Mouse (Mus musculus): ENCODE measurements around the gene Bbof1. TPM values are rescaled to one million over a fixed set of nuclear protein-coding genes. Genes with fewer than 3 reads are reported as not detected.

The Bbof1 gene
- polyA plus RNA-seq, 1 experiment = 4.3 TPM

DNA sequence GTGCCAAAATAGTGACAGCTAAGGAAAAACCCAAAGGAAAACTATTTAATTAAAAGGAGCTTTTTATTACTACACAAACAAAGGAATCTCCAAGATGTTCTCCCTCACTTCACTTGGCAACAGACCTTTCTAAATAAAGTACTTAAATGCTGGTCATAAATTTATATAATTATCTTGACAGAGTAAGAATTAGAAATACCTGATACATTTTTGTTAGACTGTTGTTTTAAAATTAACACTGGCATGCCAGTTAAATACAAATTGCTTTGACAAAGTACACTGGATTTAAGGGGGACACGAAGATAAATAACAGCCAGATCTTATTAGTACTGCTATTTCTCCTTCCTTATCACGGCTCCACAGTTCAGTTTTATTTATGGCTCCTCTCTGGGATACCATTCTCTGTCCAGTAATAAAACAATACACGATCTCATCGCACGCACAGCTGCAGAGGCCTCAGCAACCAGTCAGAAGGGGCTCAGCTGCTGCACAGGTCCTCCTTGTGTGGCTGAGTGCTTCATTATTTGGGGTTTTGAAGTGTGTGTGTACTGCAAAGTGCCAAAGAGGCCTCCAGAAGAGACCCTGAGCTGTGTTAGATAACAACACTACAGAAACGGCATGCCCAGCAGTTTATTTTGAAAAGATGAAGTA is 34.9 kb upstream of the Bbof1 start:
- TF ChIP-seq POLR2A (IDR thresholded peaks at IDR 0.05; ENCODE audit: borderline replicate concordance, insufficient read depth, low read length) (no peak), CTCF (IDR thresholded peaks at IDR 0.05; ENCODE audit: borderline replicate concordance, insufficient read depth, low read depth, low read length) (no peak)
- 88% methylated on average over 6 of the region's 6 CpGs for WGBS
- no peak overlapping the region for H3K4me3 ChIP-seq (replicated peaks; ENCODE audit: insufficient read depth, low read depth, low read length)

GRCm38 (mm10) chr12:84382369-84382768 is 26.5 kb upstream of the Bbof1 start:
- Histone ChIP-seq H3K27me3 (ENCODE audit: control insufficient read depth, insufficient read depth, low read length) (no peaks in the 10 kb centered on the region), H3K4me1 (ENCODE audit: control insufficient read depth, insufficient read depth, low read length) (no peaks in the 10 kb centered on the region), H3K27ac (ENCODE audit: insufficient read depth, low read length) (no peak overlapping the region), H3K4me3 (replicated peaks; ENCODE audit: insufficient read depth, low read depth, low read length) (no peak overlapping the region)
- no peak for TF ChIP-seq CTCF (IDR thresholded peaks at IDR 0.05; ENCODE audit: borderline replicate concordance, insufficient read depth, low read depth, low read length)
- no peak for TF ChIP-seq POLR2A (IDR thresholded peaks at IDR 0.05; ENCODE audit: borderline replicate concordance, insufficient read depth, low read length)
- no peak for DNase-seq
- 91% methylated on average over 4 of the region's 4 CpGs for WGBS

More for the DNA sequence above, 34.9 kb upstream of the Bbof1 start:
- no peak for DNase-seq
- Histone ChIP-seq H3K27me3 (ENCODE audit: control insufficient read depth, insufficient read depth, low read length) (no peaks in the 10 kb centered on the region), H3K27ac (ENCODE audit: insufficient read depth, low read length) (no peak overlapping the region), H3K4me1 (ENCODE audit: control insufficient read depth, insufficient read depth, low read length) (no peaks in the 10 kb centered on the region)

DNA sequence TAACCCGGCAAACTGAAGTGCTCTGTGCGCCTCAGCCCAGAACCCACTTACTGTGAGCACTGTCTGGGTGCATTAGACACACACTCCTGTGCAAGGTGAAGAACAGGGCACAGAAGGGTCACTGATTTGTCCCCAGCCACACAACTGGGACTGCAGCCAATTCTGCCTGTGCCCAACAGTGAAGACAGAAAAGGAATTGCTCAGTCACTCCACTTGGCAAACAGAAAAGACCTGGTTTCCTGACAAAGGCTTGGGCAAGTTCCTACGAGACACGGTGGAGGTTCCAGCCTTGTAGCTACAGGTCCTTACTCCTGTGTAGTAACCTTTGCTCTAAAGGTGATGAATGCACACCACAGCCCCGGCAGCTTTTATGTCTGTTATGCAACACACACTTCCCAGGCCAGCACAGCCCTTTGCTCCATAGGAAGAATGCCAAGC is 24.2 kb upstream of the Bbof1 start:
- Histone ChIP-seq H3K27ac (ENCODE audit: insufficient read depth, low read length) (no peak overlapping the region), H3K27me3 (ENCODE audit: control insufficient read depth, insufficient read depth, low read length) (no peaks in the 10 kb centered on the region), H3K4me1 (ENCODE audit: control insufficient read depth, insufficient read depth, low read length) (no peaks in the 10 kb centered on the region), H3K4me3 (replicated peaks; ENCODE audit: insufficient read depth, low read depth, low read length) (no peak overlapping the region)
- TF ChIP-seq POLR2A (IDR thresholded peaks at IDR 0.05; ENCODE audit: borderline replicate concordance, insufficient read depth, low read length) (no peak), CTCF (IDR thresholded peaks at IDR 0.05; ENCODE audit: borderline replicate concordance, insufficient read depth, low read depth, low read length) (no peak)
- no peak for DNase-seq
- 38% methylated on average over 5 of the region's 5 CpGs for WGBS

DNA sequence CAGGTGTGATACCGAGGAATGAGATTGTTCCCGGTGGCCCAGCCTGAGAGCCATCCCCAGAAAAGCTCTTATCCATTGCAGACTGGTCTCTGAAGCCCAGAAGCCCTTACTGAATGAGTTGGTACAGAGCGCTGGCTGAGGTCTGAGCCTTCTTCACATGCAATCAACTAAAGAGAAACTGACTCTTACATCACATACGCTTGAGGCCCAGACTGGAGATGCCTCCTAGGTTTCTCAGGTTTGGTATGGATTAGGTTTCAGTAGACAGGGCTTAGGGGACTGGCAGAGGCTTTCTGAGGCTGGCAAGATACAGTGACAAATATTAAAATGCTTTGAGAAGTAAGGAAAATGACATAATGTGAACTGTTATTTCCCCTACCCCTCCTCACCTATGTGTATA is 23.5 kb upstream of the Bbof1 start:
- H3K27ac ChIP-seq (ENCODE audit: insufficient read depth, low read length) = no peak overlapping the region
- TF ChIP-seq POLR2A (IDR thresholded peaks at IDR 0.05; ENCODE audit: borderline replicate concordance, insufficient read depth, low read length) (no peak), CTCF (IDR thresholded peaks at IDR 0.05; ENCODE audit: borderline replicate concordance, insufficient read depth, low read depth, low read length) (no peak)
- 95% methylated on average over 4 of the region's 4 CpGs for WGBS
- no peak overlapping the region for H3K4me3 ChIP-seq (replicated peaks; ENCODE audit: insufficient read depth, low read depth, low read length)
- DNase-seq = no peak
- no peaks in the 10 kb centered on the region for H3K4me1 ChIP-seq (ENCODE audit: control insufficient read depth, insufficient read depth, low read length)
- no peaks in the 10 kb centered on the region for H3K27me3 ChIP-seq (ENCODE audit: control insufficient read depth, insufficient read depth, low read length)

- H3K27me3 ChIP-seq (ENCODE audit: control insufficient read depth, insufficient read depth, low read length) = no peaks in the 10 kb centered on the region
- H3K4me3 ChIP-seq (replicated peaks; ENCODE audit: insufficient read depth, low read depth, low read length) = no peak overlapping the region
- DNase-seq = no peak
- TF ChIP-seq POLR2A (IDR thresholded peaks at IDR 0.05; ENCODE audit: borderline replicate concordance, insufficient read depth, low read length) (no peak), CTCF (IDR thresholded peaks at IDR 0.05; ENCODE audit: borderline replicate concordance, insufficient read depth, low read depth, low read length) (no peak)
- 72% methylated on average over 8 of the region's 8 CpGs for WGBS
- no peak overlapping the region for H3K27ac ChIP-seq (ENCODE audit: insufficient read depth, low read length)
- no peaks in the 10 kb centered on the region for H3K4me1 ChIP-seq (ENCODE audit: control insufficient read depth, insufficient read depth, low read length)
Measured at GRCm38 (mm10) chr12:84388097-84388496, 20.8 kb upstream of the Bbof1 start.

- Histone ChIP-seq H3K4me3 (replicated peaks; ENCODE audit: insufficient read depth, low read depth, low read length) (no peak overlapping the region), H3K27me3 (ENCODE audit: control insufficient read depth, insufficient read depth, low read length) (no peaks in the 10 kb centered on the region), H3K27ac (ENCODE audit: insufficient read depth, low read length) (no peak overlapping the region), H3K4me1 (ENCODE audit: control insufficient read depth, insufficient read depth, low read length) (no peaks in the 10 kb centered on the region)
- no peak for DNase-seq
- 76% methylated on average over 14 of the region's 14 CpGs for WGBS
- no peak for TF ChIP-seq POLR2A (IDR thresholded peaks at IDR 0.05; ENCODE audit: borderline replicate concordance, insufficient read depth, low read length)
- TF ChIP-seq CTCF (IDR thresholded peaks at IDR 0.05; ENCODE audit: borderline replicate concordance, insufficient read depth, low read depth, low read length) = no peak
Measured at GRCm38 (mm10) chr12:84388774-84389400, 20.0 kb upstream of the Bbof1 start.

- H3K27me3 ChIP-seq (ENCODE audit: control insufficient read depth, insufficient read depth, low read length) = no peaks in the 10 kb centered on the region
- H3K4me3 ChIP-seq (replicated peaks; ENCODE audit: insufficient read depth, low read depth, low read length) = no peak overlapping the region
- WGBS = 92% methylated on average over 6 of the region's 6 CpGs
- TF ChIP-seq POLR2A (IDR thresholded peaks at IDR 0.05; ENCODE audit: borderline replicate concordance, insufficient read depth, low read length) (no peak), CTCF (IDR thresholded peaks at IDR 0.05; ENCODE audit: borderline replicate concordance, insufficient read depth, low read depth, low read length) (no peak)
- no peak overlapping the region for H3K27ac ChIP-seq (ENCODE audit: insufficient read depth, low read length)
- DNase-seq = no peak
- H3K4me1 ChIP-seq (ENCODE audit: control insufficient read depth, insufficient read depth, low read length) = no peaks in the 10 kb centered on the region
Measured at GRCm38 (mm10) chr12:84390336-84390735, 18.5 kb upstream of the Bbof1 start.

DNA sequence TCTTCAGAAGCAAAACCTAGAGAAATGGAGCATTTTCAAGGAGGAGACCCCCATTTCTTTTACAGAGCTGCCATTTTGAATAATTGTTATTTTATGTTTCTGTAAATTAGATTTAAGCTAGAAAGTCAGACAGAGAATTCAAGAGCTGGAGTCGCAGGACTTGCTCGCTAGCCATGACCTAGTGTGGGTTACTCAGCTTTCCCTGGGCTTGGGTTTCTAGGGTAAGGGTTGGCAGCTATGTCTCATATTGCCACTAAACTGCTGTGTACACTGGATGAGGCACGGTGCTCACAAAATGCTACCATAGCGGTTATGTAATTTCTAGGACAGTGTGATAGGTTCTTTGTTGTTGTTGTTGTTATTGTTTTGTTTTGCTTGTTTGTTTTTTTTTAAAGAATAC is 16.2 kb upstream of the Bbof1 start:
- Histone ChIP-seq H3K4me1 (ENCODE audit: control insufficient read depth, insufficient read depth, low read length) (no peaks in the 10 kb centered on the region), H3K4me3 (replicated peaks; ENCODE audit: insufficient read depth, low read depth, low read length) (no peak overlapping the region), H3K27ac (ENCODE audit: insufficient read depth, low read length) (no peak overlapping the region), H3K27me3 (ENCODE audit: control insufficient read depth, insufficient read depth, low read length) (no peaks in the 10 kb centered on the region)
- TF ChIP-seq POLR2A (IDR thresholded peaks at IDR 0.05; ENCODE audit: borderline replicate concordance, insufficient read depth, low read length) (no peak), CTCF (IDR thresholded peaks at IDR 0.05; ENCODE audit: borderline replicate concordance, insufficient read depth, low read depth, low read length) (no peak)
- 99% methylated on average over 4 of the region's 4 CpGs for WGBS
- DNase-seq = no peak

Data from cerebellum, adult 2 months (tissue).